Mouse (Mus musculus) G1E-ER4 (cell line): ENCODE results near the gene Per1. TPM values are rescaled to one million over a fixed set of nuclear protein-coding genes. Genes with fewer than 3 reads are reported as not detected.

Experiments
- GATA1 ChIP-seq: IDR thresholded peaks from one replicate; pipeline ENCODE4 v1.8.0; 2012; ENCODE audit warnings: low read length, inconsistent platforms
- polyA plus RNA-seq: library from polyadenylated mRNA; stranded (reverse); fragments of >175 nt; gene quantifications from 2 replicates; pipeline ENCODE4 v1.2.3, GENCODE M21; 2012

The Per1 gene
- polyA plus RNA-seq, 1 experiment, result 25.0 TPM

DNA sequence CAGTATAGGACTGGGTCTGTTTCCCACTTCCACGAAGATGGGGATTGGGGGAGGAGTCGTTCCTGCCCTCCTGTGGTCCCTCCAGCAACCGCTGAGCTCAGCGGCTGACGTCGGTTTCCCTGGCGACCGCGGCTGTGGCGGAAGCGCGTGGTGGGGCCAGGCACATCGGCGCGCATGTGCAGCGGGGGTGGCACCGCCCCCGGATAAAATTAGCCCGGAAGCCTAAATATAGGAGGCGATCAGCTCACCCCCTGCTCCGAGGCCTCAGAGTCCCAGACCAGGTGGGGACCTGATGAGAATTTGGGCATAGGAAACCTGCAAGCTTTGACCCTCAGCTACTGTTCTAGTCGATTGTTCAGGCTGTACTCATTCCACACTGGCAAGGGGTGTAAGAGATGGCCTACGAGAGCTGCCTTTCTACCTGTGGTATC lies 4.9 kb downstream of the Per1 start:
- no peak for TF ChIP-seq GATA1

DNA sequence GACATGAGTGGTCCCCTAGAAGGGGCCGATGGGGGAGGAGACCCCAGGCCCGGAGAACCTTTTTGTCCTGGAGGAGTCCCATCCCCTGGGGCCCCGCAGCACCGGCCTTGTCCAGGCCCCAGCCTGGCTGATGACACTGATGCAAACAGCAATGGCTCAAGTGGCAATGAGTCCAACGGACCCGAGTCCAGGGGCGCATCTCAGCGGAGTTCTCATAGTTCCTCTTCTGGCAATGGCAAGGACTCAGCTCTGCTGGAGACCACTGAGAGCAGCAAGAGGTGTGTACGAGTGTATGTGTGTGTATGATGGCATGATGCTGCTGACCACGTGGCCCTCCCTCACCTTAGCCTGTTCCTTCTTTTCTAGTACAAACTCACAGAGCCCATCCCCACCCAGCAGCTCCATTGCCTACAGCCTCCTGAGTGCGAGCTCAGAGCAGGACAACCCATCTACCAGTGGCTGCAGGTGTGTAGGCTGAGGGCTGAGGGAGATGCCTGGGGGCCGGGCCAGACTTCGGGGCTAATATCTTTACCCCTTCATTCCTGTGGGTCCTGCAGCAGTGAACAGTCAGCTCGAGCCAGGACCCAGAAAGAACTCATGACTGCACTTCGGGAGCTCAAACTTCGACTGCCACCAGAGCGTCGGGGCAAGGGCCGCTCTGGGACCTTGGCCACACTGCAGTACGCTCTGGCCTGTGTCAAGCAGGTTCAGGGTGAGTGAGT lies 5.8 kb downstream of the Per1 start:
- TF ChIP-seq GATA1, result no peak

DNA sequence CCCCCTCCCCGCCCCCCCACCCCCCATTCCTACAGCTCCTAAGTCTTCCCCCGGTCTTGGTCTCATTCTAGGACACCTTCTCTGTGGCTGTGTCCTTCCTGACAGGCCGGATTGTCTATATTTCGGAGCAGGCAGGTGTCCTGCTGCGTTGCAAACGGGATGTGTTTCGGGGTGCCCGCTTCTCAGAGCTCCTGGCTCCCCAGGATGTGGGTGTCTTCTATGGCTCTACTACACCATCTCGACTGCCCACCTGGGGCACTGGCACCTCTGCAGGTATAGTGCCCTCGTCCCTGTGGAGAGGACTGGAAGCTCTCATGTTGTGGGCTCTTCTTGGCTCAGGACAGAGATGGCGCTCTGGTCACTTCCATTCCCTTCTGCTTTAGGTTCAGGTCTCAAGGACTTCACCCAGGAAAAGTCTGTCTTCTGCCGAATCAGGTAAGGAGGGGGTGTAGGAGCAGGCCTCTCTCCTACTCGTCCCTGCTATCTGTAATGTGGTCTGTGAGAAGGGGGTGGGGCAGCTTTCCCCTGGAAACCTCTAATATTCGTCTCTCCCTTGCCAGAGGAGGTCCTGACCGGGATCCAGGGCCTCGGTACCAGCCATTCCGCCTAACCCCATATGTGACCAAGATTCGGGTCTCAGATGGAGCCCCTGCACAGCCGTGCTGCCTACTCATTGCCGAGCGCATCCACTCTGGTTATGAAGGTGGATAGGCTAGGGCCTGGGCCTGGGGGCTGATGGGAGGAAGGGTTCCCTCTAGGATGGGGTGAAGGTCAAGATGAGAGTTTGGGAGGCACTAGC lies 6.8 kb downstream of the Per1 start:
- TF ChIP-seq GATA1, result no peak

DNA sequence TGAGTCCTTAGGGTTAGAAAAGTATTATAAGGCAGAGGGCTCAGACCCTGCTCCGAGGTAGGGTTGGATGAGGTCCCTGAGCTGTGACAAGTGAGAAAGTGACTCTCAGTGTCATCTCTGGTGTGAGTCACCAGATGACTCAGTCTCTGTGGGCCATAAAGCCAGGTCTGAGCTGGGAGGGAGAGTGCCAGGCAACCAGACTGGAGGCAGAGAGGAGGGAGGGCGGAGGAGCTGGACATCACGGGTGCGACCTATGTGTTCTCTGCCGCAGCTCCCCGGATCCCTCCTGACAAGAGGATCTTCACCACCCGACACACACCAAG lies 7.3 kb downstream of the Per1 start:
- TF ChIP-seq GATA1, result no peak

- no peak for TF ChIP-seq GATA1
Measured at GRCm38 (mm10) chr11:69103121-69103520, 8.1 kb downstream of the Per1 start.

- no peak for TF ChIP-seq GATA1
Measured at GRCm38 (mm10) chr11:69103531-69104435, 8.8 kb downstream of the Per1 start.

DNA sequence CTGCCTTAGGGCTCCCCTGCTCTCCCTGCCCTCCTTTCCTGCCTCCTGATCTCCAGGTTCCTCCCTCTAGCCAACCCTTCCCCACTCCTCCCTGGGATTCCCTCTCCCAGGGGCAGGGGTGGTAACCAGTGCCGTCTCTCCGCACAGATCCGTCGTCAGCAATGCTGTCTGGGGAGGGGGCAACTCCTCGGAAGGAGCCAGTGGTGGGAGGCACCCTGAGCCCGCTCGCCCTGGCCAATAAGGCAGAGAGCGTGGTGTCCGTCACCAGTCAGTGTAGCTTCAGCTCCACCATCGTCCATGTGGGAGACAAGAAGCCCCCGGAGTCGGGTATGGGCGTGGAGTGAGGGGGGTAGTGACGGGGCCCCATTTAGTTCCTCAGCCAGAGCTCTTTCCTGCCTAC lies 9.5 kb downstream of the Per1 start:
- TF ChIP-seq GATA1, result no peak

- TF ChIP-seq GATA1, result no peak
Measured at GRCm38 (mm10) chr11:69105227-69105626, 10.2 kb downstream of the Per1 start.

DNA sequence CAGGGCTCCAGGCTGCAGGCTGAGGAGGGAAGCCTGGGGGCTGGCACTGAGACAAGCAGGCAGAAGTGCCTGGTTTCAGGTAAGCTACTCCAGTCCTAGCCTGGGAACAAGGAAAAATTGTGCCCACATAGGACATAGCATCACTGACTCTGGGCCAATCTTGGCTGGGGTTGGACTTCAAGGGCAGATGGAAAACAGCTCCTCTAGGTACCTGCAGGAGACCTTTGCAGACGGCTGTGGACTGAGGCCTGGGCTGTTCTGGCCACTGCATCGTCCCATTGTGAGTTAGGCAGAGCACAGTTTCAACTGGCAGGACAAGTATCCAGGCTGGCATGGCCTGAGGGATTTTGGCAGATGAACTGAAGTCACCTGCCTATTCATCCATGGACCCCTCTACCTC lies 10.8 kb downstream of the Per1 start:
- no peak for TF ChIP-seq GATA1

DNA sequence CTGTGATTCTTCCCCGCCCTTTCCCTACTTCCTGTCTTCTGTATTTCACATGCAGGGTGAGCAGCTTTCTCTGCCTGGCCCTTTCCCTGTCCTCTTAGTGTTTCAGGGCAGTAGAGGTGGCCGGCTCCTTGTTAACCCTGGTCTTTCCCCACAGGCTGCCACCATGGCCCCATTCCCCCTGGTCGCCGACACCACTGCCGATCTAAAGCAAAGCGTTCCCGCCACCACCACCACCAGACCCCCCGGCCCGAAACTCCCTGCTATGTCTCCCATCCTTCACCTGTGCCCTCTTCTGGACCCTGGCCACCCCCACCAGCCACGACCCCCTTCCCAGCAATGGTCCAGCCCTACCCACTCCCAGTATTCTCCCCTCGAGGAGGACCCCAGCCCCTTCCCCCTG lies 11.3 kb downstream of the Per1 start:
- no peak for TF ChIP-seq GATA1

- no peak for TF ChIP-seq GATA1
Measured at GRCm38 (mm10) chr11:69106842-69107241, 11.8 kb downstream of the Per1 start.

DNA sequence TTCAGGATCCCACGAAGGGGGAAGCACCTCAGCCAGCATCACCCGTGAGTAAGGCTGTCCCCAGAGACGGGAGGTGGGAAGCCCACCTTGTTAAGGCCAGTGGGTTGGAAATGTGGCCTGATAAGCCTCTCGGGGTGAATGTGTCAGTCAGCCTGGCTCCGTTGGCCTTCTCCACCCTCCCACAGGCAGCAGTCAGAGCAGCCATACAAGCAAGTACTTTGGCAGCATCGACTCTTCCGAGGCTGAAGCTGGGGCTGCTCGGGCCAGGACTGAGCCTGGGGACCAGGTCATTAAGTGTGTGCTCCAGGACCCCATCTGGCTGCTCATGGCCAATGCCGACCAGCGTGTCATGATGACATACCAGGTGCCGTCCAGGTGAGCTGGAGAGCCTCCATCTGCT lies 12.7 kb downstream of the Per1 start:
- TF ChIP-seq GATA1, result no peak

DNA sequence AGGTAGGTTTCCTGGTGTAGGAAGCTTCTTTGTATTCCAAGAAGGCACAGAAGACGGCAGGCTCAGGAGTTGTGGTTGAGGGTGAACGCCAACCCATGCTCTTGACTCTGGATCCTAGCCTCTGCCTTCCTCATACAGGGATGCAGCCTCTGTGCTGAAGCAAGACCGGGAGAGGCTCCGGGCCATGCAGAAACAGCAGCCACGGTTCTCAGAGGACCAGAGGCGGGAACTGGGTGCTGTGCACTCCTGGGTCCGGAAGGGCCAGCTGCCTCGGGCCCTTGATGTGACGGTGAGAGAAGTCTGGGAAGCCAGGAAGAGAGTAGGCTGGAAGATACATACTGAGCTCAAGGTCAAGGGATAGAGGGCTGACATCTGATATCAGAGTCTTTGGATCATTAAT lies 13.2 kb downstream of the Per1 start:
- no peak for TF ChIP-seq GATA1

DNA sequence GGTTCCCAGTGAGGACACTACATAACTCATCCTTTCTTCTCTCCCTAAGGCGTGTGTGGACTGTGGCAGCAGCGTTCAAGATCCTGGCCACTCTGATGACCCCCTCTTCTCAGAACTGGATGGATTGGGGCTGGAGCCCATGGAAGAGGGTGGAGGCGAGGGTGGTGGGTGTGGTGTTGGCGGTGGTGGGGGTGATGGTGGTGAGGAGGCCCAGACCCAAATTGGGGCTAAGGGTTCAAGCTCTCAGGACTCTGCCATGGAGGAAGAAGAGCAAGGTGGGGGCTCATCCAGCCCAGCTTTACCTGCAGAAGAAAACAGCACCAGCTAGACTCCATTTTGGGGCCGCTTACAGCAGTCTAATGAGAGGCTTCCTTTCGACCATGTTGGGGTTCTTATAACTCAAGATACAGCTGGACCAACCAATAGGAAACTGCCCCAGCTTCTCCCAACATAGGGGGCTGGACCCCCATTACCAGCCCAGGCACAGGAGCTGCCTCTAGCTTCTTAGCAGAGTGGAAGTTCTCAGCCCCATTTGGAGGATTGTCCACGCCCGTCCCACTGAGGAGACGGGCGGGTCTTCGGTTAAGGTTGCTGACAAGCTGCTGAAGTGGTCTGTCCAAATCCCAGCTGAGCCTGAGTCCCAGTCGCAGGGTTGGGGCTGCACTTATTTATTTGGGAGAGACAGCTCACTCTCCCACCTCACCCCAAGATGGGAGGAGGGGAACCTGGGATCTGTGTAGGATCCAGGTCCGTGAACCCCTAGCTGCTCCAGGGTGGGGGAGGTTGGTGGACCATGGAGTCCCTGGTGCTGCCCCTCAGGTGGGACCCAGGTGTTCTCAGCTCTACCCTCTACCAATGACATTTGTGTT lies 14.2 kb downstream of the Per1 start:
- TF ChIP-seq GATA1, result no peak
